Mouse (Mus musculus): Measurements from ENCODE around the gene Slc22a21. TPM values are rescaled to one million over a fixed set of nuclear protein-coding genes. Genes with fewer than 3 reads are reported as not detected.
"Not testable (repeated sequence)": the region's sequence is repeated elsewhere in the genome, so short reads cannot be mapped to it uniquely, and the experiment has no call there.

Slc22a21 gene
- polyA plus RNA-seq, 1 experiment from 2014 or later = 5.0 TPM

DNA sequence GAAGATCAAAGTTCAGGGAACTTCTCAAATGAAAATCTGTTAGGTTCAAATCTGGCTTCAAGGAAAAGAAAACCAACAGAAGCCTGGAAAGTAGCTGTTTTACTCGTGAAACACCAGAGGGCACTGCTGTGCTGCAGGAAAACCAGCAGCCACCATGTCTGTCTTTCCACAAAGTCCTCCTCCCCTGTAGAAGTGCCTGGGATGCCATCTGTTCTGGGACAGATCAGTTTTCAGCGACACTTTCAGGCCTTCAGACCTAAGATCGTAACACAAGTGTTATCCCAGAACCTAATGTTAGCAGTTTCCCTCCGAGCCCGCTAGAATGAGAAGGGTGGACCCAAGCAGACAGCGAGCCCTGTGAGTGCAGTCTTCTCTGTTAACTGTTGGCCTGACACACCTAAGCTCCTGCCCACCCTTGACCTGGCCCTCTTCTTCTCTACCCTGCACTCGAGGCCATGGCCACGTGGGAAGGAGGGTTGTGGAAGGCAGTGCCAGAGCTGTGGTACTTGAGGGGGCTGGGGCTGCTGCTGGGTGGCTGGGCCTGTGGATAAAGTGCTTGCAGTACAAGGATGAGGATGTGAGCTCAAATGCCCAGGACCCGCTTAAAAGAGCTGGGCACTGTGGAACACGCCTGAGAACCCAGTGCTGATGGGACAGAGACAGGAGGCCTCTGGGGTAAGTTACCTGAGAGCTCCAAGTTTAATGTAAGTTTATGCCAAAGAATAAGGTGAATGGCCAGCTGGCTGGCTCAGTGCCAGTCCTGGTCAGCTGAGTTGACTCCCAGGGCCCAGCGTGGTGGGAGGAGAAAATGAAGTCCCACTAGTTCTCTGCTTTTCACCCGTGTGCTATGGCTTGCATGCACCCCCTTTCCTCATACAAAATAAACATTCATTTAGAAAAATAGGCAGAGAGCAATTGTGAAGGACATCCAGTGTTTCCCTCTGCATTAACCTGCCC lies 22.9 kb upstream of the Slc22a21 start:
- H3K4me3 ChIP-seq (ENCODE audit: low read length); H3K4me1 ChIP-seq (replicated peaks; ENCODE audit: control insufficient read depth, insufficient read depth, low read length); H3K9ac ChIP-seq (ENCODE audit: low read length); H3K36me3 ChIP-seq (ENCODE audit: control insufficient read depth, insufficient read depth, low read length); H3K4me2 ChIP-seq (ENCODE audit: low read depth, low read length); H3K27me3 ChIP-seq (ENCODE audit: control insufficient read depth, insufficient read depth, low read depth, low read length); H3K9me3 ChIP-seq (ENCODE audit: control insufficient read depth, low read length); H3K27ac ChIP-seq (ENCODE audit: low read length): not testable (repeated sequence)
- peak; percentile 56 for ATAC-seq (ENCODE audit: low read depth)
- 30% methylated on average over 12 of the region's 12 CpGs for WGBS

DNA sequence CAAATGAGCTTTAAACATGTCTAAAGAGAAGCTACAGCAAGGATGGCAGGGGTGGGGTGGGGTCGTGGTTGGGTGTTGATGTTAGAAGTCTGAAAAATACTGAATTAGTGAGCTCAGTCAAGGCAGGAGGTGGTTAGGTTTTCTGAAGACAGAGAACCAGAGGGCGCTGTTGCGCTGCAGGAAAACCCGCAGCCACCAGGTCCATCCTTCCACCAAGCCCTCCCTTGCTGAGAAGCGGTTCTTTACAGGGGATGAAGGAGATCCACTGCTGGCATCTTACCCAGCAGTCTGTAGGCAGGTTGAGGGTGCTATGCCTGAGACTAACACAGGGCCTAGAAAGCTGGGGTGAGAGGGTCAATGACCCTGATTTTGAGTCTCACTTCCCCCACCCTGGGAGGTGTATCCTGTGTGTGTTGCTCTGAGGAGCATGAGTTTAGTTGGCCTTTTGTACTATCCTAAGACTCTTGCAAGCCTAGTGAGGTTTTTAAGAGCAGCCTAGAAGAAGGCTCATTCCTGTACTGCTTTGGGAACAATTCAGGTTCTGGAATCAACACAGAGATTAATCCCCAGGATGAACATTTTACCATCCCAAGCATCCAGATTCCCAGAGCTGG lies 22.1 kb upstream of the Slc22a21 start:
- H3K27me3 ChIP-seq (ENCODE audit: control insufficient read depth, insufficient read depth, low read depth, low read length) = no peaks in the 10 kb centered on the region
- peaks cover 2% of the 10 kb centered on the region; the same call in 1 of the 2 replicates for H3K4me1 ChIP-seq (replicated peaks; ENCODE audit: control insufficient read depth, insufficient read depth, low read length)
- H3K27ac ChIP-seq (ENCODE audit: low read length) = no peak overlapping the region
- H3K4me2 ChIP-seq (ENCODE audit: low read depth, low read length) = no peak overlapping the region
- WGBS = 3% methylated on average over 5 of the region's 5 CpGs
- no peaks in the 10 kb centered on the region for H3K36me3 ChIP-seq (ENCODE audit: control insufficient read depth, insufficient read depth, low read length)
- no peaks in the 10 kb centered on the region for H3K9me3 ChIP-seq (ENCODE audit: control insufficient read depth, low read length)
- H3K4me3 ChIP-seq (ENCODE audit: low read length) = no peak overlapping the region
- ATAC-seq (ENCODE audit: low read depth) = peak; percentile 11; the same call in 1 of the 2 replicates
- no peak overlapping the region for H3K9ac ChIP-seq (ENCODE audit: low read length)

GRCm38 (mm10) chr11:53997661-53998060 lies 17.5 kb upstream of the Slc22a21 start:
- no peaks in the 10 kb centered on the region for H3K4me1 ChIP-seq (replicated peaks; ENCODE audit: control insufficient read depth, insufficient read depth, low read length)
- no peak for ATAC-seq (ENCODE audit: low read depth)
- H3K27ac ChIP-seq (ENCODE audit: low read length) = no peak overlapping the region
- no peak overlapping the region for H3K4me3 ChIP-seq (ENCODE audit: low read length)
- no peak overlapping the region for H3K9ac ChIP-seq (ENCODE audit: low read length)
- no peaks in the 10 kb centered on the region for H3K27me3 ChIP-seq (ENCODE audit: control insufficient read depth, insufficient read depth, low read depth, low read length)
- no peak overlapping the region for H3K4me2 ChIP-seq (ENCODE audit: low read depth, low read length)
- no peaks in the 10 kb centered on the region for H3K9me3 ChIP-seq (ENCODE audit: control insufficient read depth, low read length)
- 59% methylated on average over 2 of the region's 2 CpGs for WGBS
- H3K36me3 ChIP-seq (ENCODE audit: control insufficient read depth, insufficient read depth, low read length) = no peaks in the 10 kb centered on the region

DNA sequence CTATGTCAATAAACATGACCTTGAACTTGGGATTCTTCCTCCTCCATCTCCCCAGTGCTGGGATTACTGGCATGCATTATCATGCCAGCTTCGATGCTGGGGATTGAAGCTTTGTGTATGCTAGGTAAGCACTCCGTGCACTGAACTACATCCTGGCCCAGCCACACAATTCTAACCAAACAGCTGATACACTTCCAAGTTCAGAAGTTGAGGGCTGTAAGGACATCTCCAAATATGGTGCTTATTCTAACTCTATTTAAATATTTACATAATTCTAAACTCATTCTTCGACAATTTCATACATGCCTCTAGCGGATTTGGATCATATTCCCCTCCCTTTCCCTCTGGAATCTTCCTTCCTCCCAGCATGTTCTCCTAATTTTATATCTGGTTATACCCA lies 12.1 kb upstream of the Slc22a21 start:
- 28% methylated on average over 4 of the region's 4 CpGs for WGBS
- ATAC-seq (ENCODE audit: low read depth) = peak; percentile 38; the same call in 1 of the 2 replicates
- Histone ChIP-seq H3K9ac (ENCODE audit: low read length) (no peak overlapping the region), H3K36me3 (ENCODE audit: control insufficient read depth, insufficient read depth, low read length) (no peaks in the 10 kb centered on the region), H3K9me3 (ENCODE audit: control insufficient read depth, low read length) (no peaks in the 10 kb centered on the region), H3K27ac (ENCODE audit: low read length) (no peak overlapping the region), H3K4me2 (ENCODE audit: low read depth, low read length) (no peak overlapping the region), H3K4me1 (replicated peaks; ENCODE audit: control insufficient read depth, insufficient read depth, low read length) (no peaks in the 10 kb centered on the region), H3K27me3 (ENCODE audit: control insufficient read depth, insufficient read depth, low read depth, low read length) (no peaks in the 10 kb centered on the region), H3K4me3 (ENCODE audit: low read length) (no peak overlapping the region)

- 50% methylated on average over 1 of the region's 1 CpGs for WGBS
- no peaks in the 10 kb centered on the region for H3K36me3 ChIP-seq (ENCODE audit: control insufficient read depth, insufficient read depth, low read length)
- H3K4me3 ChIP-seq (ENCODE audit: low read length) = no peak overlapping the region
- no peaks in the 10 kb centered on the region for H3K4me1 ChIP-seq (replicated peaks; ENCODE audit: control insufficient read depth, insufficient read depth, low read length)
- H3K4me2 ChIP-seq (ENCODE audit: low read depth, low read length) = no peak overlapping the region
- no peak overlapping the region for H3K9ac ChIP-seq (ENCODE audit: low read length)
- H3K9me3 ChIP-seq (ENCODE audit: control insufficient read depth, low read length) = no peaks in the 10 kb centered on the region
- ATAC-seq (ENCODE audit: low read depth) = no peak
- H3K27me3 ChIP-seq (ENCODE audit: control insufficient read depth, insufficient read depth, low read depth, low read length) = no peaks in the 10 kb centered on the region
- H3K27ac ChIP-seq (ENCODE audit: low read length) = no peak overlapping the region
These were observed 9.1 kb upstream of the Slc22a21 start for GRCm38 (mm10) chr11:53989232-53989631.

GRCm38 (mm10) chr11:53988081-53988480 lies 7.9 kb upstream of the Slc22a21 start:
- no peak for ATAC-seq (ENCODE audit: low read depth)
- no peaks in the 10 kb centered on the region for H3K27me3 ChIP-seq (ENCODE audit: control insufficient read depth, insufficient read depth, low read depth, low read length)
- H3K4me2 ChIP-seq (ENCODE audit: low read depth, low read length) = no peak overlapping the region
- H3K27ac ChIP-seq (ENCODE audit: low read length) = no peak overlapping the region
- H3K4me1 ChIP-seq (replicated peaks; ENCODE audit: control insufficient read depth, insufficient read depth, low read length) = no peaks in the 10 kb centered on the region
- H3K9ac ChIP-seq (ENCODE audit: low read length) = no peak overlapping the region
- 56% methylated on average over 4 of the region's 4 CpGs for WGBS
- no peaks in the 10 kb centered on the region for H3K36me3 ChIP-seq (ENCODE audit: control insufficient read depth, insufficient read depth, low read length)
- H3K4me3 ChIP-seq (ENCODE audit: low read length) = no peak overlapping the region
- no peaks in the 10 kb centered on the region for H3K9me3 ChIP-seq (ENCODE audit: control insufficient read depth, low read length)

- no peak overlapping the region for H3K4me2 ChIP-seq (ENCODE audit: low read depth, low read length)
- H3K9ac ChIP-seq (ENCODE audit: low read length) = no peak overlapping the region
- no peaks in the 10 kb centered on the region for H3K27me3 ChIP-seq (ENCODE audit: control insufficient read depth, insufficient read depth, low read depth, low read length)
- no peak overlapping the region for H3K27ac ChIP-seq (ENCODE audit: low read length)
- no peaks in the 10 kb centered on the region for H3K9me3 ChIP-seq (ENCODE audit: control insufficient read depth, low read length)
- peaks cover 4% of the 10 kb centered on the region for H3K4me1 ChIP-seq (replicated peaks; ENCODE audit: control insufficient read depth, insufficient read depth, low read length)
- H3K36me3 ChIP-seq (ENCODE audit: control insufficient read depth, insufficient read depth, low read length) = no peaks in the 10 kb centered on the region
- 75% methylated on average over 4 of the region's 4 CpGs for WGBS
- no peak overlapping the region for H3K4me3 ChIP-seq (ENCODE audit: low read length)
- ATAC-seq (ENCODE audit: low read depth) = no peak
These were observed 1.3 kb upstream of the Slc22a21 start for GRCm38 (mm10) chr11:53981396-53981795.

DNA sequence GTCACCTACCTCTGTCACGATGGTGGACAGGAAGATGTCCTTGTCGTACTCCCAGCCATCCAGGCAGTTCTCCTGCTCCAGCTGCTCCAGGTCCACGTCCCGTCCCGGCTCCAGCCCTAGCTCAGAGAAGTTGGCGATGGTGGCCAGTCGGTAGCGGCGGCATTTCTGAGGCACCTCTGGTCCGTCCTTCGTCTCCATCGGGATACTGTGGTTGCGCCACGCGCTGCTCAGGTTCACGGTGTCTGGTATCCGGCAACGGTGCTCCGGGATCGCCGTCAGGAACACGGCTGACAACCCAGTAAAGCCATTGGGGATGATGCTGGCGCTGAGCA lies 710 bp downstream of the Slc22a21 start:
- ATAC-seq (ENCODE audit: low read depth) = peak; percentile 6; the same call in 1 of the 2 replicates
- not testable (repeated sequence) for H3K4me1 ChIP-seq (replicated peaks; ENCODE audit: control insufficient read depth, insufficient read depth, low read length); H3K36me3 ChIP-seq (ENCODE audit: control insufficient read depth, insufficient read depth, low read length); H3K9me3 ChIP-seq (ENCODE audit: control insufficient read depth, low read length); H3K27me3 ChIP-seq (ENCODE audit: control insufficient read depth, insufficient read depth, low read depth, low read length); H3K27ac ChIP-seq (ENCODE audit: low read length)
- Histone ChIP-seq H3K4me3 (ENCODE audit: low read length) (peak overlapping the region; percentile 72), H3K9ac (ENCODE audit: low read length) (peak overlapping the region; percentile 79), H3K4me2 (ENCODE audit: low read depth, low read length) (peak overlapping the region; percentile 98)
- WGBS = under 1% methylated on average over 23 of the region's 23 CpGs

DNA sequence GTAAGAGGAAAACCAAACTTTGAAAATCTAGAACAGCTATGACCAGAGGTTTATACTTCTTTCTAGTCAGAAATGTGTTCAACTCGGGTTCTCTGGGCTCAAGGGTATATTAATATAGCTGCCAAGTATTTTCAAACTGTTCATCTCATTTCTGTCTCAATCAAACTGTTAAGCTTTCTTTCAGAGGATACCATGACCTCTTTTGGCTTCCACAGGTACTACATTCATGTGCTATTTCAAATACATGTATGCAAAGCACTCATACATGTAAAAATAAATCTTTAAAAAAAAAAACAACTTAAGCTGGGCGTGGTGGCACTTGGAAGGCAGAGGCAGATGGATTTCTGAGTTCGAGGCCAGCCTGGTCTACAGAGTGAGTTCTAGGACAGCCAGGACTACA lies 2.5 kb downstream of the Slc22a21 start:
- Histone ChIP-seq H3K9ac (ENCODE audit: low read length) (no peak overlapping the region), H3K27me3 (ENCODE audit: control insufficient read depth, insufficient read depth, low read depth, low read length) (no peaks in the 10 kb centered on the region), H3K9me3 (ENCODE audit: control insufficient read depth, low read length) (no peaks in the 10 kb centered on the region), H3K4me3 (ENCODE audit: low read length) (no peak overlapping the region), H3K36me3 (ENCODE audit: control insufficient read depth, insufficient read depth, low read length) (no peaks in the 10 kb centered on the region), H3K27ac (ENCODE audit: low read length) (no peak overlapping the region), H3K4me1 (replicated peaks; ENCODE audit: control insufficient read depth, insufficient read depth, low read length) (peaks cover 4% of the 10 kb centered on the region), H3K4me2 (ENCODE audit: low read depth, low read length) (no peak overlapping the region)
- no peak for ATAC-seq (ENCODE audit: low read depth)
- WGBS = 77% methylated on average over 3 of the region's 3 CpGs

Data from lung, embryonic 16.5 days (tissue).